Mouse (Mus musculus) pancreas, adult 10 weeks (tissue): ENCODE data around the gene Fam78b. TPM values are rescaled to one million over a fixed set of nuclear protein-coding genes. Genes with fewer than 3 reads are reported as not detected.

Experiments used
- polyA plus RNA-seq: library from polyadenylated mRNA; stranded (reverse); fragments of 350-450 nt; fragmentation: Illumina TruSeq; extraction: RNeasy Lipid Tissue Mini Kit (QIAGEN cat#74804); gene quantifications from one replicate; pipeline ENCODE4 v1.2.3, GENCODE M21; 2015; ENCODE audit warnings: low read depth, low replicate concordance; ENCODE audit not compliant: insufficient read depth

Fam78b gene
- polyA plus RNA-seq: 0.68 TPM

GRCm38 (mm10) chr1:167001174-167001843, at the start of gene Fam78b:
TSS of gene Fam78b (plus strand) at chr1:167001417.

